Mouse (Mus musculus): ENCODE measurements around the gene Nfe2l3. TPM values are rescaled to one million over a fixed set of nuclear protein-coding genes. Genes with fewer than 3 reads are reported as not detected.
"Not testable (repeated sequence)": the region's sequence is repeated elsewhere in the genome, so short reads cannot be mapped to it uniquely, and the experiment has no call there.

Nfe2l3 gene
- polyA plus RNA-seq, 1 experiment from 2014 or later = 0.36 TPM

GRCm38 (mm10) chr6:51470311-51471178 lies 38.1 kb downstream of the Nfe2l3 start, which contains the start of gene Cbx3:
Gene Cbx3, plus strand, starts transcription at chr6:51470360.
- under 1% methylated on average over 93 of the region's 99 CpGs for WGBS

GRCm38 (mm10) chr6:51471179-51471505 lies 38.7 kb downstream of the Nfe2l3 start:
- Histone ChIP-seq H3K9me3 (ENCODE audit: control insufficient read depth, low read length) (no peaks in the 10 kb centered on the region), H3K4me1 (replicated peaks; ENCODE audit: control insufficient read depth, insufficient read depth, low read length) (peaks cover 19% of the 10 kb centered on the region), H3K4me3 (ENCODE audit: low read depth, low read length) (peak overlapping the region; percentile 98), H3K27ac (ENCODE audit: low read depth, low read length) (peak overlapping the region; percentile 100), H3K27me3 (replicated peaks; ENCODE audit: control insufficient read depth, insufficient read depth, low read length) (no peaks in the 10 kb centered on the region), H3K9ac (ENCODE audit: low read depth, low read length) (peak overlapping the region; percentile 100), H3K36me3 (ENCODE audit: control insufficient read depth, insufficient read depth, low read length) (peaks cover 29% of the 10 kb centered on the region), H3K4me2 (peak overlapping the region; percentile 76)
- 0% methylated on average over 10 of the region's 10 CpGs for WGBS
- DNase-seq (ENCODE audit: low spot score) = no peak
- ATAC-seq (replicated peaks; ENCODE audit: low FRiP score) = peak; percentile 8; the same call in 1 of the 2 replicates

More at GRCm38 (mm10) chr6:51470311-51471178, 38.1 kb downstream of the Nfe2l3 start, which contains the start of gene Cbx3:
- DNase-seq (ENCODE audit: low spot score) (peak; percentile 90), ATAC-seq (replicated peaks; ENCODE audit: low FRiP score) (peak; percentile 78)
- peak within 1 kb of the TSS; percentile 100 for H3K9ac ChIP-seq (ENCODE audit: low read depth, low read length)
- H3K4me3 ChIP-seq (ENCODE audit: low read depth, low read length) = peak within 1 kb of the TSS; percentile 98
- H3K4me1 ChIP-seq (replicated peaks; ENCODE audit: control insufficient read depth, insufficient read depth, low read length) = peaks cover 22% of the 10 kb centered on the region
- no peaks in the 10 kb centered on the region for H3K9me3 ChIP-seq (ENCODE audit: control insufficient read depth, low read length)
- H3K4me2 ChIP-seq = peak within 1 kb of the TSS; percentile 76
- H3K36me3 ChIP-seq (ENCODE audit: control insufficient read depth, insufficient read depth, low read length) = peaks cover 31% of the 10 kb centered on the region
- peak within 1 kb of the TSS; percentile 100 for H3K27ac ChIP-seq (ENCODE audit: low read depth, low read length)
- H3K27me3 ChIP-seq (replicated peaks; ENCODE audit: control insufficient read depth, insufficient read depth, low read length) = no peaks in the 10 kb centered on the region

- Histone ChIP-seq H3K4me3 (ENCODE audit: low read depth, low read length) (peak overlapping the region; percentile 98), H3K27ac (ENCODE audit: low read depth, low read length) (no peak overlapping the region), H3K4me1 (replicated peaks; ENCODE audit: control insufficient read depth, insufficient read depth, low read length) (peaks cover 18% of the 10 kb centered on the region), H3K36me3 (ENCODE audit: control insufficient read depth, insufficient read depth, low read length) (peaks cover 27% of the 10 kb centered on the region), H3K4me2 (peak overlapping the region; percentile 76), H3K27me3 (replicated peaks; ENCODE audit: control insufficient read depth, insufficient read depth, low read length) (no peaks in the 10 kb centered on the region), H3K9me3 (ENCODE audit: control insufficient read depth, low read length) (no peaks in the 10 kb centered on the region), H3K9ac (ENCODE audit: low read depth, low read length) (peak overlapping the region; percentile 69)
- 26% methylated on average over 3 of the region's 3 CpGs for WGBS
- DNase-seq (ENCODE audit: low spot score) (peak; percentile 29), ATAC-seq (replicated peaks; ENCODE audit: low FRiP score) (no peak)
Observed at GRCm38 (mm10) chr6:51471782-51472181, 39.3 kb downstream of the Nfe2l3 start.

GRCm38 (mm10) chr6:51472213-51472612 lies 39.7 kb downstream of the Nfe2l3 start:
- no peaks in the 10 kb centered on the region for H3K9me3 ChIP-seq (ENCODE audit: control insufficient read depth, low read length)
- peak overlapping the region; percentile 76 for H3K4me2 ChIP-seq
- H3K4me3 ChIP-seq (ENCODE audit: low read depth, low read length) = peak overlapping the region; percentile 98
- H3K9ac ChIP-seq (ENCODE audit: low read depth, low read length) = peak overlapping the region; percentile 69
- H3K27ac ChIP-seq (ENCODE audit: low read depth, low read length) = no peak overlapping the region
- ATAC-seq (replicated peaks; ENCODE audit: low FRiP score) (no peak), DNase-seq (ENCODE audit: low spot score) (peak; percentile 27)
- peaks cover 26% of the 10 kb centered on the region for H3K36me3 ChIP-seq (ENCODE audit: control insufficient read depth, insufficient read depth, low read length)
- H3K27me3 ChIP-seq (replicated peaks; ENCODE audit: control insufficient read depth, insufficient read depth, low read length) = no peaks in the 10 kb centered on the region
- peaks cover 14% of the 10 kb centered on the region for H3K4me1 ChIP-seq (replicated peaks; ENCODE audit: control insufficient read depth, insufficient read depth, low read length)
- WGBS = 61% methylated on average over 4 of the region's 4 CpGs

- DNase-seq (ENCODE audit: low spot score) (no peak), ATAC-seq (replicated peaks; ENCODE audit: low FRiP score) (peak; percentile 94)
- no peak overlapping the region for H3K4me3 ChIP-seq (ENCODE audit: low read depth, low read length)
- no peak overlapping the region for H3K27ac ChIP-seq (ENCODE audit: low read depth, low read length)
- WGBS = 54% methylated on average over 4 of the region's 4 CpGs
- H3K9me3 ChIP-seq (ENCODE audit: control insufficient read depth, low read length) = no peaks in the 10 kb centered on the region
- peaks cover 7% of the 10 kb centered on the region; the same call in 1 of the 2 replicates for H3K4me1 ChIP-seq (replicated peaks; ENCODE audit: control insufficient read depth, insufficient read depth, low read length)
- H3K9ac ChIP-seq (ENCODE audit: low read depth, low read length) = no peak overlapping the region
- no peaks in the 10 kb centered on the region for H3K27me3 ChIP-seq (replicated peaks; ENCODE audit: control insufficient read depth, insufficient read depth, low read length)
- peaks cover 56% of the 10 kb centered on the region for H3K36me3 ChIP-seq (ENCODE audit: control insufficient read depth, insufficient read depth, low read length)
- peak overlapping the region; percentile 32; the same call in 1 of the 2 replicates for H3K4me2 ChIP-seq
Observed at GRCm38 (mm10) chr6:51479136-51479731, 46.8 kb downstream of the Nfe2l3 start.

GRCm38 (mm10) chr6:51481548-51481947 lies 49.1 kb downstream of the Nfe2l3 start:
- peaks cover 45% of the 10 kb centered on the region for H3K36me3 ChIP-seq (ENCODE audit: control insufficient read depth, insufficient read depth, low read length)
- ATAC-seq (replicated peaks; ENCODE audit: low FRiP score) = no peak

GRCm38 (mm10) chr6:51483861-51484260 lies 51.4 kb downstream of the Nfe2l3 start:
- 91% methylated on average over 3 of the region's 3 CpGs for WGBS
- peaks cover 34% of the 10 kb centered on the region for H3K36me3 ChIP-seq (ENCODE audit: control insufficient read depth, insufficient read depth, low read length)
- peak; percentile 18 for DNase-seq (ENCODE audit: low spot score)
- H3K9me3 ChIP-seq (ENCODE audit: control insufficient read depth, low read length) = no peaks in the 10 kb centered on the region
- no peak overlapping the region for H3K4me3 ChIP-seq (ENCODE audit: low read depth, low read length)
- no peak overlapping the region for H3K4me2 ChIP-seq
- H3K27me3 ChIP-seq (replicated peaks; ENCODE audit: control insufficient read depth, insufficient read depth, low read length) = no peaks in the 10 kb centered on the region
- H3K27ac ChIP-seq (ENCODE audit: low read depth, low read length) = no peak overlapping the region
- H3K9ac ChIP-seq (ENCODE audit: low read depth, low read length) = no peak overlapping the region
- ATAC-seq (replicated peaks; ENCODE audit: low FRiP score) = no peak
- H3K4me1 ChIP-seq (replicated peaks; ENCODE audit: control insufficient read depth, insufficient read depth, low read length) = peaks cover 11% of the 10 kb centered on the region

More at GRCm38 (mm10) chr6:51481548-51481947, 49.1 kb downstream of the Nfe2l3 start:
- DNase-seq (ENCODE audit: low spot score) = peak; percentile 12
- no peak overlapping the region for H3K4me3 ChIP-seq (ENCODE audit: low read depth, low read length)
- H3K9me3 ChIP-seq (ENCODE audit: control insufficient read depth, low read length) = no peaks in the 10 kb centered on the region
- H3K4me2 ChIP-seq = no peak overlapping the region
- no peak overlapping the region for H3K27ac ChIP-seq (ENCODE audit: low read depth, low read length)
- no peaks in the 10 kb centered on the region for H3K27me3 ChIP-seq (replicated peaks; ENCODE audit: control insufficient read depth, insufficient read depth, low read length)
- H3K4me1 ChIP-seq (replicated peaks; ENCODE audit: control insufficient read depth, insufficient read depth, low read length) = peaks cover 17% of the 10 kb centered on the region
- H3K9ac ChIP-seq (ENCODE audit: low read depth, low read length) = no peak overlapping the region
- 93% methylated on average over 8 of the region's 8 CpGs for WGBS

GRCm38 (mm10) chr6:51484556-51484955 lies 52.1 kb downstream of the Nfe2l3 start:
- peak; percentile 30 for DNase-seq (ENCODE audit: low spot score)
- peaks cover 27% of the 10 kb centered on the region for H3K36me3 ChIP-seq (ENCODE audit: control insufficient read depth, insufficient read depth, low read length)
- not testable (repeated sequence) for H3K9me3 ChIP-seq (ENCODE audit: control insufficient read depth, low read length); H3K27me3 ChIP-seq (replicated peaks; ENCODE audit: control insufficient read depth, insufficient read depth, low read length); ATAC-seq (replicated peaks; ENCODE audit: low FRiP score); H3K4me1 ChIP-seq (replicated peaks; ENCODE audit: control insufficient read depth, insufficient read depth, low read length); H3K4me3 ChIP-seq (ENCODE audit: low read depth, low read length); H3K9ac ChIP-seq (ENCODE audit: low read depth, low read length); H3K27ac ChIP-seq (ENCODE audit: low read depth, low read length); H3K4me2 ChIP-seq
- 87% methylated on average over 8 of the region's 8 CpGs for whole genome bisulfite sequencing
